Mouse (Mus musculus) CH12.LX (cell line): ENCODE data around the gene Vwa3b. TPM values are rescaled to one million over a fixed set of nuclear protein-coding genes. Genes with fewer than 3 reads are reported as not detected.

Source experiments
- DNase-seq: peaks from one replicate; pipeline ENCODE4 v3.0.0-alpha.2; 2013; ENCODE audit errors: extremely low read depth
- H3K27ac ChIP-seq: 2 replicates; pipeline ENCODE4 v1.5.1; 2012; ENCODE audit warnings: low read depth, mild to moderate bottlenecking, control low read depth, moderate library complexity; ENCODE audit not compliant: insufficient read depth
- H3K27me3 ChIP-seq: replicated peaks from 2 replicates; pipeline ENCODE3; 2012; ENCODE audit warnings: inconsistent platforms
- H3K36me3 ChIP-seq, 2 experiments: replicated peaks in 1 of 2; 2 replicates each; pipeline versions ENCODE3 to v1.6.1; 2012; ENCODE audit warnings: inconsistent platforms in 1 of 2, low read length in 1 of 2, mild to moderate bottlenecking in 1 of 2, mixed read lengths in 1 of 2, moderate library complexity in 1 of 2; ENCODE audit not compliant: control insufficient read depth in 1 of 2, insufficient read depth in 1 of 2
- H3K4me1 ChIP-seq, 2 experiments: 2 replicates each; pipeline ENCODE4 v1.6.1; 2012; ENCODE audit warnings: inconsistent platforms in 1 of 2, moderate library complexity in 1 of 2; ENCODE audit not compliant: insufficient read depth in 2 of 2, control insufficient read depth in 1 of 2
- H3K4me2 ChIP-seq: 2 replicates; pipeline ENCODE4 v1.6.1; 2012; ENCODE audit warnings: low read depth, mild to moderate bottlenecking, control low read depth; ENCODE audit not compliant: poor library complexity, insufficient read depth, severe bottlenecking
- H3K4me3 ChIP-seq, 3 experiments: fragments of 150-350 bp in 1 of 3; sonication (generic) in 1 of 3; replicated peaks in 1 of 3; 2 replicates each; pipeline versions ENCODE3 to v1.5.1; 2011 to 2012; ENCODE audit warnings: low read depth in 2 of 3, low read length in 2 of 3, mild to moderate bottlenecking in 2 of 3, moderate library complexity in 2 of 3, control low read depth in 1 of 3, improper control_type of control experiment in 1 of 3, inconsistent platforms in 1 of 3, mixed read lengths in 1 of 3; ENCODE audit not compliant: poor library complexity in 1 of 3
- H3K79me2 ChIP-seq: replicated peaks from 2 replicates; pipeline ENCODE4 v1.6.1; 2012; ENCODE audit warnings: mild to moderate bottlenecking, moderate library complexity; ENCODE audit not compliant: control insufficient read depth, poor library complexity, insufficient read depth, severe bottlenecking; ENCODE audit errors: extremely low read depth
- H3K9ac ChIP-seq: 2 replicates; pipeline ENCODE4 v1.6.1; 2012; ENCODE audit warnings: low read depth, mild to moderate bottlenecking, control low read depth, moderate library complexity; ENCODE audit not compliant: insufficient read depth
- H3K9me3 ChIP-seq: replicated peaks from 2 replicates; pipeline ENCODE3; 2012; ENCODE audit warnings: low read length, inconsistent platforms, mixed read lengths
- CHD1 ChIP-seq: IDR thresholded peaks from 2 replicates; pipeline ENCODE4 v1.6.1; 2012; ENCODE audit warnings: low read depth, low read length, improper control_type of control experiment, inconsistent platforms
- ELF1 ChIP-seq: IDR thresholded peaks from 2 replicates; pipeline ENCODE4 v1.6.1; 2014; ENCODE audit warnings: low read depth, mild to moderate bottlenecking, inconsistent platforms, low read length, improper control_type of control experiment
- GABPA ChIP-seq: IDR thresholded peaks from 2 replicates; pipeline ENCODE4 v1.6.1; 2012; ENCODE audit warnings: low read depth, low read length, improper control_type of control experiment, inconsistent platforms; ENCODE audit not compliant: insufficient replicate concordance
- HCFC1 ChIP-seq: IDR thresholded peaks from 2 replicates; pipeline ENCODE4 v1.6.1; 2012; ENCODE audit warnings: low read depth, mild to moderate bottlenecking, inconsistent platforms, low read length, improper control_type of control experiment
- KAT2A ChIP-seq: IDR thresholded peaks from 2 replicates; pipeline ENCODE4 v1.6.1; 2012; ENCODE audit warnings: low read length, improper control_type of control experiment, inconsistent platforms; ENCODE audit not compliant: insufficient replicate concordance
- MAX ChIP-seq: IDR thresholded peaks from 2 replicates; pipeline ENCODE4 v1.6.1; 2011; ENCODE audit warnings: low read length, improper control_type of control experiment
- MAZ ChIP-seq: IDR thresholded peaks from 2 replicates; pipeline ENCODE4 v1.6.1; 2012; ENCODE audit warnings: low read depth, mild to moderate bottlenecking, inconsistent platforms, low read length, improper control_type of control experiment, moderate library complexity
- MXI1 ChIP-seq: IDR thresholded peaks from 2 replicates; pipeline ENCODE4 v1.6.1; 2011; ENCODE audit warnings: mild to moderate bottlenecking, low read depth, low read length, improper control_type of control experiment
- MYC ChIP-seq: IDR thresholded peaks from 2 replicates; pipeline ENCODE4 v1.6.1; 2011; ENCODE audit warnings: low read depth, mild to moderate bottlenecking, improper control_type of control experiment, low read length
- NRF1 ChIP-seq: IDR thresholded peaks from 2 replicates; pipeline ENCODE4 v1.6.1; 2014; ENCODE audit warnings: low read depth, mild to moderate bottlenecking, inconsistent platforms, low read length, improper control_type of control experiment, moderate library complexity
- PAX5 ChIP-seq: IDR thresholded peaks from 2 replicates; pipeline ENCODE4 v1.6.1; 2012; ENCODE audit warnings: low read length, inconsistent platforms, mixed read lengths
- POLR2A ChIP-seq: IDR thresholded peaks from 2 replicates; pipeline ENCODE4 v1.6.1; 2011; ENCODE audit warnings: low read depth, mild to moderate bottlenecking, improper control_type of control experiment, low read length
- POLR2AphosphoS2 ChIP-seq: IDR thresholded peaks from 2 replicates; pipeline ENCODE4 v1.6.1; 2011; ENCODE audit warnings: low read depth, low read length, improper control_type of control experiment
- RCOR1 ChIP-seq: conservative IDR thresholded peaks from 2 replicates; pipeline ENCODE4 v1.6.1; 2012; ENCODE audit warnings: low read depth, mild to moderate bottlenecking, inconsistent platforms, low read length, improper control_type of control experiment
- SIN3A ChIP-seq: IDR thresholded peaks from 2 replicates; pipeline ENCODE4 v1.6.1; 2012; ENCODE audit warnings: low read length, improper control_type of control experiment, inconsistent platforms
- USF1 ChIP-seq: IDR thresholded peaks from 2 replicates; pipeline ENCODE4 v1.6.1; 2014; ENCODE audit warnings: low read depth, mild to moderate bottlenecking, inconsistent platforms, low read length, improper control_type of control experiment
- ZC3H11A ChIP-seq: IDR thresholded peaks from 2 replicates; pipeline ENCODE4 v1.6.1; 2012; ENCODE audit warnings: low read depth, mild to moderate bottlenecking, inconsistent platforms, low read length, improper control_type of control experiment
- ZKSCAN1 ChIP-seq: IDR thresholded peaks from 2 replicates; pipeline ENCODE4 v1.6.1; 2012; ENCODE audit warnings: low read depth, inconsistent platforms, low read length, improper control_type of control experiment, borderline replicate concordance
- ZNF384 ChIP-seq: IDR thresholded peaks from 2 replicates; pipeline ENCODE4 v1.6.1; 2012; ENCODE audit warnings: low read depth, low read length, improper control_type of control experiment, inconsistent platforms
- dilution Hi-C: fragments of 300-500 bp; cut with MboI; formaldehyde crosslinking; loops from 2 replicates; pipeline ENCODE4 v1.14.3; 2020; ENCODE audit warnings: low sequenced_read_pairs; ENCODE audit not compliant: extremely low pct_unique_long_range_greater_than_20kb, extremely low pct_ligation_motif_present
- in situ Hi-C: fragments of 300-500 bp; cut with MboI; formaldehyde crosslinking; loops from 3 replicates; pipeline ENCODE4 v1.14.3; 2019; ENCODE audit warnings: low sequenced_read_pairs, low pct_ligation_motif_present, low pct_unique_long_range_greater_than_20kb, mixed read lengths
- polyA plus RNA-seq: library from polyadenylated mRNA; unstranded; fragments of >175 nt; gene quantifications from 2 replicates; pipeline ENCODE4 v1.2.1, GENCODE M21; 2012; ENCODE audit warnings: low read depth; ENCODE audit not compliant: insufficient read length
- total RNA-seq, 2 experiments: library from RNA; depleted of rRNA; stranded (reverse); fragments of 300-350 nt in 1 of 2; fragments of >200 nt in 1 of 2; gene quantifications; 2 replicates each; pipeline ENCODE4 v1.2.3; 2012 to 2014

The Vwa3b gene
- total and polyA plus RNA-seq, 3 experiments, result not detected

- Histone ChIP-seq H3K27me3 (peaks cover 8% of the 10 kb centered on the region), H3K9ac (no peak within 1 kb of the TSS), H3K4me1 (no peaks in the 10 kb centered on the region), H3K4me3 (no peak within 1 kb of the TSS), H3K36me3 (no peaks in the 10 kb centered on the region), H3K4me2 (no peak within 1 kb of the TSS), H3K9me3 (no peaks in the 10 kb centered on the region), H3K27ac (no peak within 1 kb of the TSS), H3K79me2 (no peaks in the 10 kb centered on the region)
- in situ Hi-C loops, result no loop called here
- no peak for DNase-seq
- TF ChIP-seq MAZ (no peak), ELF1 (no peak), ZNF384 (no peak), CHD1 (no peak)
- dilution Hi-C loops, result no loop called here
Measured at GRCm38 (mm10) chr1:37214144-37214543, 187.7 kb downstream of the Vwa3b start, which contains the start of gene Cnga3. Cnga3 (plus strand) TSS chr1:37214434.

GRCm38 (mm10) chr1:37218386-37218785 is 192.0 kb downstream of the Vwa3b start:
- no peaks in the 10 kb centered on the region for H3K36me3 ChIP-seq
- dilution Hi-C loops (no loop called here), in situ Hi-C loops (no loop called here)
- H3K27ac ChIP-seq, result no peak overlapping the region
- no peaks in the 10 kb centered on the region for H3K9me3 ChIP-seq
- no peaks in the 10 kb centered on the region for H3K4me1 ChIP-seq
- no peak for TF ChIP-seq RCOR1
- TF ChIP-seq NRF1, result no peak
- TF ChIP-seq HCFC1, result no peak
- TF ChIP-seq MXI1, result no peak
- TF ChIP-seq SIN3A, result no peak
- no peak for TF ChIP-seq KAT2A
- TF ChIP-seq MYC, result no peak
- TF ChIP-seq ZC3H11A, result no peak
- no peak for TF ChIP-seq PAX5
- no peak overlapping the region for H3K4me3 ChIP-seq
- H3K79me2 ChIP-seq, result no peaks in the 10 kb centered on the region
- no peak overlapping the region for H3K9ac ChIP-seq
- no peak overlapping the region for H3K4me2 ChIP-seq
- DNase-seq, result no peak
- peaks cover 32% of the 10 kb centered on the region for H3K27me3 ChIP-seq

- H3K27me3 ChIP-seq, result peaks cover 35% of the 10 kb centered on the region
- in situ Hi-C loops, result no loop called here
- H3K4me1 ChIP-seq, result no peaks in the 10 kb centered on the region
- no peaks in the 10 kb centered on the region for H3K79me2 ChIP-seq
- H3K9me3 ChIP-seq, result peaks cover 3% of the 10 kb centered on the region
- TF ChIP-seq RCOR1, result no peak
- TF ChIP-seq MYC, result no peak
- TF ChIP-seq MAX, result no peak
- no peak for TF ChIP-seq MXI1
- TF ChIP-seq SIN3A, result no peak
- no peak for TF ChIP-seq POLR2AphosphoS2
- TF ChIP-seq POLR2A, result no peak
- TF ChIP-seq ZKSCAN1, result no peak
- TF ChIP-seq USF1, result no peak
- no peak for TF ChIP-seq GABPA
- H3K27ac ChIP-seq, result no peak overlapping the region
- no peak overlapping the region for H3K9ac ChIP-seq
- H3K4me2 ChIP-seq, result no peak overlapping the region
- dilution Hi-C loops, result no loop called here
- H3K4me3 ChIP-seq, result no peak overlapping the region
- H3K36me3 ChIP-seq, result no peaks in the 10 kb centered on the region
- no peak for DNase-seq
Measured at GRCm38 (mm10) chr1:37219593-37219992, 193.2 kb downstream of the Vwa3b start.
